8 mouse cellular contexts compared by ENCODE assay signal in genomic region chr4:127313861-127314260, GRCm38 (mm10). TPM values are rescaled to one million over a fixed set of nuclear protein-coding genes. Genes with fewer than 3 reads are reported as not detected.
A peak's percentile ranks its signal among the peaks of the same experiment; 100 is the strongest.
DNase-seq lines count a peak whose midpoint lies in the region; ATAC-seq and TF ChIP-seq lines count a peak whose summit lies in the region.

TSS of gene Gja4 (minus strand) at chr4:127314039.

- 0 out of 2 replicates have a peak, but pooled peaks cover 11% of the 10 kb centered on the region for H3K4me1 ChIP-seq in forebrain, embryonic 15.5 days
- H3K4me1 ChIP-seq in olfactory bulb, adult 2 months (ENCODE audit: control insufficient read depth, insufficient read depth, low read length): peaks cover 12% of the 10 kb centered on the region

- H3K4me2 ChIP-seq in forebrain, embryonic 15.5 days (replicated peaks): peak within 1 kb of the TSS; percentile 87

- 0 out of 2 replicates have a peak, but pooled peaks have one; percentile 21 for TF ChIP-seq POLR2A in olfactory bulb, adult 2 months (IDR thresholded peaks at IDR 0.05; ENCODE audit: insufficient read depth, low read depth, low read length)

- TF ChIP-seq CTCF in olfactory bulb, adult 2 months (IDR thresholded peaks at IDR 0.05; ENCODE audit: insufficient read depth, low read depth, low read length): peak; percentile 38; the same call in 1 of the 2 replicates

- ATAC-seq in cerebellum, adult (ENCODE audit: insufficient number of reproducible peaks, low FRiP score, low TSS enrichment): peak; percentile 56; the same call in 1 of the 2 replicates
- ATAC-seq in forebrain, embryonic 15.5 days (replicated peaks): peak; percentile 85

- DNase-seq in MEL-GATA-1-ER (ENCODE audit: extremely low read depth, low read depth): peak; percentile 37
- DNase-seq in heart, postnatal 10 days: peak; percentile 87
- DNase-seq in kidney, postnatal 36 days: peak; percentile 79 to 91
- DNase-seq in lung, adult 18-20 months: peak; percentile 83 to 88
- peak; percentile 59 for DNase-seq in thymus, postnatal 0 days (ENCODE audit: low spot score)

- peaks cover 7% of the 10 kb centered on the region; the same call in 1 of the 2 replicates for H3K27me3 ChIP-seq in forebrain, embryonic 15.5 days

- intact Hi-C loops in heart, postnatal 10 days (cut with DNase I): loop anchor here (10.0 kb wide), 1 partner anchor 239 kb away; the partner anchor contains the start of gene Zmym6

- no peak within 1 kb of the TSS for H3K27ac ChIP-seq in forebrain, embryonic 15.5 days (replicated peaks)
- H3K27ac ChIP-seq in olfactory bulb, adult 2 months (ENCODE audit: insufficient read depth, low read depth, low read length): no peak within 1 kb of the TSS

- H3K36me3 ChIP-seq in forebrain, embryonic 15.5 days: no peaks in the 10 kb centered on the region

- H3K9me3 ChIP-seq in forebrain, embryonic 15.5 days: no peaks in the 10 kb centered on the region

- under 1% methylated on average over 25 of the region's 25 CpGs for WGBS in forebrain, embryonic 15.5 days
- WGBS in olfactory bulb, adult 2 months: under 1% methylated on average over 25 of the region's 25 CpGs

- H3K4me3 ChIP-seq in forebrain, embryonic 15.5 days: peak within 1 kb of the TSS; percentile 47
- peak within 1 kb of the TSS; percentile 72 for H3K4me3 ChIP-seq in olfactory bulb, adult 2 months (ENCODE audit: insufficient read depth, low read depth, low read length)

- peak within 1 kb of the TSS; percentile 40 for H3K9ac ChIP-seq in forebrain, embryonic 15.5 days (replicated peaks)

RNA-seq across cellular contexts. Expression of gene Gja4, which starts in this region (rescaled TPM):
- polyA plus RNA-seq in forebrain, embryonic 15.5 days (2015; fragmentation: Nextera tagmentation; extraction: Ambion mirVana): 13.3 and 14.6 TPM in 2 replicates
- total RNA-seq in heart, postnatal 10 days (2021): 10 to 100 TPM; 28.2 to 30.2 TPM
- polyA plus RNA-seq in olfactory bulb, adult 2 months (2012; ENCODE audit: insufficient read depth, insufficient read length, low replicate concordance, missing spikeins): not detected in 2 replicates
- 4.9 and 6.1 TPM in 2 replicates for polyA plus RNA-seq in thymus, postnatal 0 days (2015; fragmentation: Nextera tagmentation; extraction: Ambion mirVana)

Comparison
In these comparisons a context has a peak if more than half of its experiments do, and no peak if none do; other contexts are left out.
1. DNase-seq: peak in every context shown above with its lines; median percentile 87 in heart, postnatal 10 days; 86 in lung, adult 18-20 months; 85 in kidney, postnatal 36 days; 59 in thymus, postnatal 0 days; 37 in MEL-GATA-1-ER.